Mouse (Mus musculus) gastrocnemius, postnatal 10 days (tissue): ENCODE measurements around the gene Gm20388. TPM values are rescaled to one million over a fixed set of nuclear protein-coding genes. Genes with fewer than 3 reads are reported as not detected.
A peak's percentile ranks its signal among the peaks of the same experiment; 100 is the strongest.

Experiments used
- DNase-seq: peaks from one replicate; pipeline ENCODE4 v3.0.0; 2021; ENCODE audit warnings: mixed read lengths
- total RNA-seq, 2 experiments: library from RNA; stranded (reverse); gene quantifications; 2 replicates each; pipeline ENCODE4 v1.2.3; 2021

The Gm20388 gene
- total RNA-seq, 2 experiments from 2014 or later = 2.9 to 6.0 TPM

GRCm38 (mm10) chr8:120440739-120441138, 530.1 kb downstream of the Gm20388 start:
- DNase-seq = no peak

GRCm38 (mm10) chr8:120441637-120442036, 531.0 kb downstream of the Gm20388 start:
- DNase-seq = no peak

GRCm38 (mm10) chr8:120442306-120443003, 531.8 kb downstream of the Gm20388 start:
- DNase-seq = no peak

- DNase-seq = no peak
These were observed 534.6 kb downstream of the Gm20388 start for GRCm38 (mm10) chr8:120445249-120445648.

GRCm38 (mm10) chr8:120448131-120448530, 537.5 kb downstream of the Gm20388 start:
- DNase-seq = no peak

GRCm38 (mm10) chr8:120449139-120449538, 538.5 kb downstream of the Gm20388 start:
- no peak for DNase-seq

- DNase-seq = peak; percentile 77
These were observed 539.0 kb downstream of the Gm20388 start for GRCm38 (mm10) chr8:120449608-120450031.

- no peak for DNase-seq
These were observed 541.5 kb downstream of the Gm20388 start for GRCm38 (mm10) chr8:120452111-120452510.

- no peak for DNase-seq
These were observed 543.8 kb downstream of the Gm20388 start for GRCm38 (mm10) chr8:120454404-120454803.

- DNase-seq = peak; percentile 43
These were observed 549.7 kb downstream of the Gm20388 start for GRCm38 (mm10) chr8:120460375-120460774.

- no peak for DNase-seq
These were observed 551.5 kb downstream of the Gm20388 start for GRCm38 (mm10) chr8:120462119-120462551.

GRCm38 (mm10) chr8:120462611-120463010, 552.0 kb downstream of the Gm20388 start:
- no peak for DNase-seq

- DNase-seq = no peak
These were observed 553.4 kb downstream of the Gm20388 start for GRCm38 (mm10) chr8:120463918-120464584.

- no peak for DNase-seq
These were observed 553.9 kb downstream of the Gm20388 start for GRCm38 (mm10) chr8:120464585-120464937.

GRCm38 (mm10) chr8:120465710-120466109, 555.1 kb downstream of the Gm20388 start:
- DNase-seq = peak; percentile 55

- no peak for DNase-seq
These were observed 555.6 kb downstream of the Gm20388 start for GRCm38 (mm10) chr8:120466266-120466665.

GRCm38 (mm10) chr8:120467598-120467997, 557.0 kb downstream of the Gm20388 start:
- DNase-seq = no peak

GRCm38 (mm10) chr8:120470170-120470569, 559.5 kb downstream of the Gm20388 start:
- no peak for DNase-seq

GRCm38 (mm10) chr8:120471166-120471565, 560.5 kb downstream of the Gm20388 start:
- peak; percentile 62 for DNase-seq

- no peak for DNase-seq
These were observed 561.1 kb downstream of the Gm20388 start for GRCm38 (mm10) chr8:120471752-120472151.

GRCm38 (mm10) chr8:120472230-120472629, 561.6 kb downstream of the Gm20388 start:
- no peak for DNase-seq

- no peak for DNase-seq
These were observed 563.2 kb downstream of the Gm20388 start for GRCm38 (mm10) chr8:120473729-120474364.
